Mouse (Mus musculus) bone marrow, adult 2 months (tissue): ENCODE results near the gene Myh14. TPM values are rescaled to one million over a fixed set of nuclear protein-coding genes. Genes with fewer than 3 reads are reported as not detected.

ENCODE experiments used
- H3K27ac ChIP-seq: fragments of 200-500 bp; 2 replicates; pipeline ENCODE4 v1.5.1; 2012; ENCODE audit warnings: low read depth, mild to moderate bottlenecking, control low read depth, inconsistent platforms, low read length; ENCODE audit not compliant: control insufficient read depth, poor library complexity, insufficient read depth
- H3K4me1 ChIP-seq: fragments of 200-500 bp; 2 replicates; pipeline ENCODE4 v1.6.1; 2011; ENCODE audit warnings: low read length; ENCODE audit not compliant: control insufficient read depth, insufficient read depth
- H3K4me3 ChIP-seq: fragments of 200-500 bp; replicated peaks from 2 replicates; pipeline ENCODE3; 2011; ENCODE audit warnings: mild to moderate bottlenecking, low read depth, low read length, control low read depth; ENCODE audit not compliant: control insufficient read depth
- CTCF ChIP-seq: fragments of 200-500 bp; IDR thresholded peaks from 2 replicates; pipeline ENCODE4 v1.5.1; 2011; ENCODE audit warnings: low read length, control low read depth; ENCODE audit not compliant: control insufficient read depth, insufficient read depth
- POLR2A ChIP-seq: fragments of 200-500 bp; IDR thresholded peaks from 2 replicates; pipeline ENCODE4 v1.6.1; 2011; ENCODE audit warnings: low read depth, mild to moderate bottlenecking, control low read depth, low read length, borderline replicate concordance; ENCODE audit not compliant: control insufficient read depth
- whole genome bisulfite sequencing: fragments of 180-500 bp; shearing (Covaris S2); methylation state at CpG from one replicate; pipeline ENCODE4 v1.1.7; 2018; 5-methylcytosine and 5-hydroxymethylcytosine counted together
- polyA plus RNA-seq: library from polyadenylated mRNA; stranded (reverse); fragments of >200 nt; gene quantifications from 2 replicates; pipeline ENCODE4 v1.2.4, GENCODE M21; 2011; ENCODE audit warnings: low replicate concordance; ENCODE audit not compliant: missing spikeins, insufficient read depth, insufficient read length

Myh14 gene
- polyA plus RNA-seq, 1 experiment: not detected

DNA sequence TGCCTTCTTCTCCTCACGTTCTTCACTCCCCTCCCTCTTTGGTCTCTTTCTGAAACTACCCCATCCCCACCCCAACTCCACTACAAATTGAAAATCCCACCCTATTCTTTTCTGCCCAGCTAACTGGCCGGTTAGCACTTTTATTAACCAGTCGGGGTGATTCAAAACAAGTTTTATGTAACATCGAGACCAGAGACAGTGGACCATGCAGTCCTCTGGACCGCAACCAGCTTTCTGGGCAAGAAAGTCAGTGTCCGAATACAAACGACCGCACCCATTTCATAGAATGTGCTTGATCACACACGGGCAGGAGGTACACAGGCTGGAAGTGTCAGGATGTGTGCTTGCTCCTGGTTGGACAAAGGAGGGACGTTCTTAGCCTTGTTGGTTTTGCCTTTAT, 106.2 kb downstream of the Myh14 start:
- no peak overlapping the region for H3K4me3 ChIP-seq
- no peak for TF ChIP-seq CTCF
- no peak for TF ChIP-seq POLR2A
- H3K4me1 ChIP-seq: no peaks in the 10 kb centered on the region; the same call in none of the 2 replicates
- no peak overlapping the region for H3K27ac ChIP-seq
- 80% methylated on average over 10 of the region's 10 CpGs for WGBS

DNA sequence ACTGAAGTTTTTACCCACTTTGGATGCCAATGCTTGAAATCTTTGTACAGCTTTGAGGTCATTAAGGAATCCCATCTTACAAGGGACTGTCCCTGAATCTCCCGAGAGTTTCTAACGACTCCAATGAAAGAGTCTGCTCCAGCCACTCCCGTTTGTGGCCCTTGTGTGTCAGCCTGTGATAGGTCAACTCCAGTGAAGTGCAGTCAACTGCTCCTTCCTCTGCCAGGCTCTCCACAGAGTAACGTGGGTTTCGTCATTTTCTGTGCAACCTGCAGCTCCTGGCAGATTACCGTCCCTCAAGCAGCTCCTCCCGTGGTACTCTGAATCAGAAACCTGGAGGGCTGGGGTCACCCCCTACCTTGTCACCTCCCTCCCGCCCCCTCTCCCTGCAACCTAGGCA, 107.4 kb downstream of the Myh14 start:
- TF ChIP-seq CTCF (no peak), POLR2A (no peak)
- 26% methylated on average over 8 of the region's 8 CpGs for WGBS
- no peak overlapping the region for H3K27ac ChIP-seq
- no peaks in the 10 kb centered on the region; the same call in none of the 2 replicates for H3K4me1 ChIP-seq
- no peak overlapping the region for H3K4me3 ChIP-seq

DNA sequence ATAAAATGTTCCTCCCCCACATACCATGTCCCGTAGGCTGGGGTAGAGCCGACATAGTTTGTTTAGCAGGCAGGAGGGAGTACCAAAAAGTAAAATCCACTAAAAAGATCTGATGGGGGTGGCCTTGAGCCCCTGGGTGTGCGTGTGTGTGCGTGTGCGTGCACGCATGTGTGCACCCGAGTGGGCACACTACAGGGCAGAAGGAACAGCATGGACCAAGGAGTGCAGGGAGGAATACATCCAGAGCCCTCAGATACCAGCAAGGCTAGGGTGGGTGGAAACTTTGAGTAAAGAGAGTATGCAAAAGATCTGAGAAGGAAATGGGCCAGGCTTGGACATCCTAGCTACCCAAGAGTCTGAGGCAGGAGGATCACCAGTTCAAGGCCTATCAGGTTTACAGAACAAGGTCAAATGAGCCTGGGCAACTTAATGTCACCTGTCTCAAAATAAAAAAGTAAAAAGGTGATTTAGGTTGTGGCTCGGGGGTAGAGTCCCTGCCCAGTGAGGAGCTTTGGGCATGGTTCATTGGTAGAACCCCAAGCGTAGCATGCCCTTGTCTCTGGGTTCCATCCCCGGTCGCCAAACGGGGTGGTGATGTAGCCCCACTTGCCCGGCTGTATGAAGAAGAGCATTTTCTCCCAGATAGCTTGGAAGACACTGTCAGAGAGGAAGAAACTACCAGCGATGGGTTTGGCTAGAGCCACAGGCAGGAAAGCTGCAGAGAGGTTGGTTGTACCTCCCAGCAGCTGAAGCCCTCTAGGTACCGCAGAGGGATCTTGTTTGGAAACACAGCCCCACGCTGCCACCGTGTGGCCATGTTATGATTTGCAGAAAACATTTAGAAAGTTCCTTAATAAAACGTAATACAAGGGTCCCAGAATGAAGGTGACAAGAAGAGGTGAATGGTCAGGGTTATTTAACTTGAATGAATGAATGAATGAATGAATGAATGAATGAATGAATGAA, 109.9 kb downstream of the Myh14 start:
- H3K27ac ChIP-seq: no peak overlapping the region
- TF ChIP-seq CTCF: peak; percentile 87
- TF ChIP-seq POLR2A: no peak
- H3K4me3 ChIP-seq: no peak overlapping the region
- H3K4me1 ChIP-seq: no peaks in the 10 kb centered on the region; the same call in none of the 2 replicates
- 57% methylated on average over 18 of the region's 18 CpGs for WGBS

DNA sequence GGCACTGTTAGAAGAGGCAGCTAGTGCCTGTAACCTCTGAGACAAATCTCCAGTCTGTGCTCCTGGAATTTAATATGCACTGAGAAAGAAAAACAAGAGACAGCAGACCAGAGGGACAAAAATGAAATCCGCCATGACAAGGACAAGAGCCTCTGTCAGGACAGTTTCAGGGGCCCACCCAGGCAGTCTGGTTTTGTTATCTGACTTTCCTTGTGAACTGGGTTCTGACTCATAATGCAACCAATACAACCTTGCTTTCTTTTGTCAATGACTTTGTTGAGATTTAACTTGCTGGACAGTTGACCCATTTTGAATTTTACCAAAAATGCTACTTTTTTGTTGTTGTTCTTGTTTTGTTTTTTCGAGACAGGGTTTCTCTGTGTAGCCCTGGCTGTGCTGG, 113.0 kb downstream of the Myh14 start:
- TF ChIP-seq POLR2A (no peak), CTCF (no peak)
- Histone ChIP-seq H3K4me3 (no peak overlapping the region), H3K27ac (no peak overlapping the region), H3K4me1 (no peaks in the 10 kb centered on the region; the same call in none of the 2 replicates)
- 85% methylated on average over 2 of the region's 2 CpGs for WGBS

Other genes starting within 250 kb of the Myh14 start
- gene Lrrc4b, start 241.8 kb downstream of the Myh14 start, polyA plus RNA-seq: 0.92 TPM in 1 of 2 replicates, not detected in the other
- gene Aspdh, start 205.5 kb downstream of the Myh14 start, polyA plus RNA-seq: not detected in 2 replicates
- 128 and 154 TPM in 2 replicates for gene Josd2, start 202.9 kb downstream of the Myh14 start, polyA plus RNA-seq
- gene Emc10, start 174.3 kb downstream of the Myh14 start, polyA plus RNA-seq: 41.8 and 58.8 TPM in 2 replicates
- 4.6 and 5.0 TPM in 2 replicates for gene Fam71e1, start 174.3 kb downstream of the Myh14 start, polyA plus RNA-seq
- 1.5 and 5.4 TPM in 2 replicates for gene Mybpc2, start 146.2 kb downstream of the Myh14 start, polyA plus RNA-seq
- gene Spib, start 138.8 kb downstream of the Myh14 start, polyA plus RNA-seq: 25.0 and 55.6 TPM in 2 replicates
- gene Pold1, start 122.0 kb downstream of the Myh14 start, polyA plus RNA-seq: 147 and 216 TPM in 2 replicates
- 87.8 and 123 TPM in 2 replicates for gene Nr1h2, start 116.9 kb downstream of the Myh14 start, polyA plus RNA-seq
- gene Napsa, start 98.5 kb downstream of the Myh14 start, polyA plus RNA-seq: 21.1 and 49.7 TPM in 2 replicates
- 1.1 and 3.9 TPM in 2 replicates for gene Kcnc3, start 80.2 kb downstream of the Myh14 start, polyA plus RNA-seq
- gene Izumo2, start 37.9 kb upstream of the Myh14 start, polyA plus RNA-seq: not detected in 2 replicates
- gene Vrk3, start 77.6 kb upstream of the Myh14 start, polyA plus RNA-seq: 21.6 and 33.6 TPM in 2 replicates
- 0.99 and 2.3 TPM in 2 replicates for gene Zfp473, start 80.2 kb upstream of the Myh14 start, polyA plus RNA-seq
- 24.0 and 44.7 TPM in 2 replicates for gene Nup62, start 145.2 kb upstream of the Myh14 start, polyA plus RNA-seq
- 4.2 and 24.8 TPM in 2 replicates for gene Il4i1, start 145.5 kb upstream of the Myh14 start, polyA plus RNA-seq
- gene Atf5, start 145.8 kb upstream of the Myh14 start, polyA plus RNA-seq: 24.5 and 32.7 TPM in 2 replicates
- gene Akt1s1, start 178.1 kb upstream of the Myh14 start, polyA plus RNA-seq: 28.2 and 48.0 TPM in 2 replicates
- 24.5 and 49.2 TPM in 2 replicates for gene Tbc1d17, start 178.2 kb upstream of the Myh14 start, polyA plus RNA-seq
- gene Pnkp, start 186.3 kb upstream of the Myh14 start, polyA plus RNA-seq: 97.5 and 261 TPM in 2 replicates
- 51.3 and 96.4 TPM in 2 replicates for gene Ptov1, start 198.9 kb upstream of the Myh14 start, polyA plus RNA-seq
- 14.6 and 25.4 TPM in 2 replicates for gene Med25, start 221.9 kb upstream of the Myh14 start, polyA plus RNA-seq
- 7.0 and 21.8 TPM in 2 replicates for gene Fuz, start 225.2 kb upstream of the Myh14 start, polyA plus RNA-seq